Mouse (Mus musculus) G1E (cell line): ENCODE measurements around the gene Bcl11b.

Source experiments
- CTCF ChIP-seq: IDR thresholded peaks from 2 replicates; pipeline ENCODE4 v1.5.1; 2012; ENCODE audit warnings: low read depth, low read length, inconsistent platforms, mixed read lengths
- GATA1 ChIP-seq: IDR thresholded peaks from 2 replicates; pipeline ENCODE4 v1.6.1; 2012; ENCODE audit warnings: borderline replicate concordance, low read length, inconsistent platforms, mixed read lengths
- POLR2AphosphoS5 ChIP-seq: IDR thresholded peaks from 2 replicates; pipeline ENCODE4 v1.6.1; 2012; ENCODE audit warnings: low read depth, low read length, inconsistent platforms; ENCODE audit not compliant: insufficient replicate concordance

DNA sequence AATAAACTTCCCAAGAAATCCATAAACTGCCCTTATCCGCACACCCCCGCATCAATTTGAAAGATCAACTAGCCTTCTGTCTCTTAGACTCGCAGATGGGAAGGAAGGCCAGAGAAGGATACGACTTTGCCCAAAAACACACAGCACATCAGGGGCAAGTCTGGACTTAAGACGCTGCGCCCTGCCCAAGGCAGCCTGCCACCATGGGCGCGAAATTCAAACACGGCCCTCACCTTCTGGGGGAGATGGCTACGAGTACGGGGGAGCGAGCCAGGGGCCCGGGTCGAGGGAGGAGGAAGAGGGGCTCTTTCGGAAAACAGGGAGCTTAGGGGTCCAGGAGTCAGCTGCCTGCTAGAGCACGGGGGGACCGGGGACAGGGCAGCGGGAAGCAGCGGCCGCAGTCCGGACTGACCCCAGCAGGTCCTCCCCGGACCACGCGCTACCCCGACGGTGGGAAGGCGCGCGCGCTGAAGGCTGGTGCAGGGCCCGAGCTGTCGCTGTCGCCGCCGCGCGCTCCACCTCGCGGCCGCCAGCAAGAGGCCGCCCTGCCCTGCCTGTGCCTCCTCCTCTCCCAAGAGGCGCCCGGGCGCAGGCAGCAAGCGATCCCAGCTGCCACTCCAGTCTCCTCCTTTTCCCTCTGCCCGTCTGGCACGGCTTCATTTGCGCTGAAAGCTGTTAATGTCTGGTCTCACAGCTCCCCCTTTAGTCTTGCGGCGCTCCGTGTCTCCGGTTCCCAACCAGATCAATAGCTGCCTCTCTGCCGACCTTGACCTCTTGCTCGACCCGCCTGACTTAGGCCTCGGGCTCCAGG is 2.6 kb upstream of the Bcl11b start:
- TF ChIP-seq CTCF (no peak), GATA1 (no peak), POLR2AphosphoS5 (no peak)
